Mouse (Mus musculus): ENCODE measurements around the gene Kdelr2. TPM values are rescaled to one million over a fixed set of nuclear protein-coding genes. Genes with fewer than 3 reads are reported as not detected.

Kdelr2 gene
- total RNA-seq, 2 experiments from 2014 or later = 44.0 to 44.3 TPM

GRCm38 (mm10) chr5:143395649-143396048 lies 8.0 kb upstream of the Kdelr2 start:
- ATAC-seq (replicated peaks; ENCODE audit: low FRiP score, poor library complexity, severe bottlenecking) = peak; percentile 83

DNA sequence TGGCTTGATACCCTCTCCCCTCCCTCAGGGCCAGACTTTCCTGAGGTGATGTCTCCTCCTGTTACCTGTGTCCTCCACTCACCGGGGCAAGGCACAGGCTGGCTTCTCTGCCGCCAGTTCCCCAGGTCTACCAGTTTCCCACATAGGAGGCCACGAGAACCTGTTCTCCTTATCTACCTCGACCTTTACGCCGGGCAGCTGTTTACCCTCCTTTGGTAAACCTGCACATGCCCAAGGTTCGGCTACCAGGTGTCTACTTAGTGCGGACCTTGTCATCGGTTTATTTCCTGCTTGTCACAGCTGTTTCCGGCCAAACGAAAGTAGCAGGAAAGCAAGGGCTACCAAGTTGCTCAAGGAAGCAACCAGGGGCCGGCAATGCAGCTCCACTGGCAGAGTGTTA lies 3.1 kb upstream of the Kdelr2 start:
- ATAC-seq (replicated peaks; ENCODE audit: low FRiP score, poor library complexity, severe bottlenecking) = no peak

DNA sequence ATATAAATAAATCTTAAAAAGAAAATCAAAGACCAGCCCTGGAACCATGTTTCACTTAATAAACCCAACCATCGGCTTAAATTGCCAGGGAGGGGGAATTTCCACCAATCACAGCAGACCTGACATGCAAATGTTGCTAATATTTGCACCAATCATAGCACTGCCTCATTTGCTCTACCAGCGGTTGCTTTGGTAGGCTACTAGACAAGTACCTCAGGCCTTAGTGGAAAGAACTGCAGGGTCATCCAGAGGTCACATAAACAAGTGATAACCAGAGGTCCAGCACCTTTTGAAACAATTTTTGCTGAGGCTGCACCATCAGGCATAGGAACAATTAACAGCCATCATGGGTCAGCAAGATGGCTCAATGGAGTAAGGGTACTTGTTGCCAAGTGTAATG lies 2.1 kb upstream of the Kdelr2 start:
- ATAC-seq (replicated peaks; ENCODE audit: low FRiP score, poor library complexity, severe bottlenecking) = no peak

GRCm38 (mm10) chr5:143404148-143404930 lies 701 bp downstream of the Kdelr2 start:
- ATAC-seq (replicated peaks; ENCODE audit: low FRiP score, poor library complexity, severe bottlenecking) = peak; percentile 48

GRCm38 (mm10) chr5:143405200-143405599 lies 1.6 kb downstream of the Kdelr2 start:
- ATAC-seq (replicated peaks; ENCODE audit: low FRiP score, poor library complexity, severe bottlenecking) = no peak

DNA sequence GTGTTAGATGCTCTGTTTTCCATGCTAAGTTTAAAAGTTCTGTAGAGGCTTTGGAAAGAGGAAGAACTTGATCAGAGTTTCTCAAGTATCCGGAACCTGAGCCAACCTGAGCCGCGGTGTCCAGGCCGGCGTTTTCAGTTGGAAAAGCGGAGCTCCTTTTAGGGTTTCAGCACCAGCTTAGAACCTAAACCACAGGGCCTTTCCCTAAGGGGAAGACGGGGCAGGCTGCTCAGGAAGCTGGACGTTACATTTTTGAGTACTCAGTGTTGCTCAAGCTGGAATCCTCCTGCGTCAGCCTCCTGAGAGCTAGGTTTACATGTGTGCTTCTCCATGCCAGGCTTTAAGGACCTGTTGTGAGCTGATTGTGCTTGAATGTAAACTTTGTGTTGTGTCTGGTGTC lies 2.9 kb downstream of the Kdelr2 start:
- no peak for ATAC-seq (replicated peaks; ENCODE audit: low FRiP score, poor library complexity, severe bottlenecking)

DNA sequence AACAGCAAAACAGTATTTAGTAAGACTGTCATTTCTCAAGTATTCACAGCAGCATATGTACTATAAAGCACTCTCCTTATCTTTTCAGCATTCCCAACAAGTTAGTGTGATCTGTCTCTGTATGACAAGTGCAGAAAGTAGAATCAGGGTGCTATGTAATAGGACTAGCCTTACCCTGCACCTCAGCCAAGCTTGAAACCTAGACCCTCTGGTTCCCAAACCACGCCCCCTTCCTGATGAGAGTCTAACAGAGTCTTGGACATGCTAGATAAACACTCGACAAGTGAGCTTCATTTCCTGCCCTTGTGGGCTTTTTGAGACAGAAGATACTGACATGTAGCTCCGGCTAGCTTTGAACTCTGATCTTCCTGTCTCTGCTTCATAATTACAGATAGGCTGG lies 5.6 kb downstream of the Kdelr2 start:
- ATAC-seq (replicated peaks; ENCODE audit: low FRiP score, poor library complexity, severe bottlenecking) = no peak

DNA sequence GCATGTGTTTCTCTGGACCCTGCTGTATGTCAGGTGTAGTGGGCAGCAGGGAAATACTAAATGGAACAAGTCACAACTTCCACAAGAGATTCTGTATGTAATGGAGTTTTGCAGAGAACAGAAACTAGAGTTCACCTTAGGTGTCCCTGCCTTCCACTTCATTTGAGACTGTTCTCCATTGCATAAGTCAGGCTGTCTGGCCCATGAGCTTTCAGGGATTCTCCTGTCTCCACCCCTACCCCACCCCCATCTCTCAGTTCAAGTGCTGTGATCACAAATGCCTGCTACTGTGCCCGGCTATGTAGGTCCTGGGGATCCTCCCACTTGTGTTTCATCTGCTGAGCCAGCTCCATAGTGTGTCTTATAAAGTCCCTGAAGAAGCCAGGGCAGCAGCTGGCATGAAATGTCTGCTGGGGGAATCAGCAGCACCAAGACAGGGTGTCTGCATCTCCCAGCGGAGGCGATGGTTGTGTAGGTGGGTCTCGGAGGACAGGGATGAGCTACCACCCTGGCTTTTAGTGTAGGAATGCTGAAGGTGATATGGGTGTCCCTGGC lies 7.3 kb downstream of the Kdelr2 start:
- no peak for ATAC-seq (replicated peaks; ENCODE audit: low FRiP score, poor library complexity, severe bottlenecking)

- ATAC-seq (replicated peaks; ENCODE audit: low FRiP score, poor library complexity, severe bottlenecking) = no peak
Measured at GRCm38 (mm10) chr5:143421484-143421883, 17.8 kb downstream of the Kdelr2 start.

DNA sequence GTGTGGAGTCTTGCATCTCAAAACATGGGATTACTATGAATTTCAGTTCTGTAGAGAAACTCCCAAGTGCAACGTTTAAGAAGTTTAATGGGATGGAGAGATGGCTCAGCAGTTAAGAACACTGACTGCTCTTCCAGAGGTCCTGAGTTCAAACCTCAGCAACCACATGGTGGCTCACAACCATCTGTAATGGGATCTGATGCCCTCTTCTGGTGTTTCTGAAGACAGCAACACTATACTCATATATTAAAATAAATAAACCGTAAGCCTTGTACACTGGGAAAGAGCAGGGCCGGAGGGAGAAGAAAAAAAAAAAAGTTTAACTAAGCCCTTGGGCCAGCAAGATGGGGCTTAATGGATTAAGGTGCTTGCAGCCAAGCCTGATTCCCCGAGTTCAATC lies 19.4 kb downstream of the Kdelr2 start:
- no peak for ATAC-seq (replicated peaks; ENCODE audit: low FRiP score, poor library complexity, severe bottlenecking)

DNA sequence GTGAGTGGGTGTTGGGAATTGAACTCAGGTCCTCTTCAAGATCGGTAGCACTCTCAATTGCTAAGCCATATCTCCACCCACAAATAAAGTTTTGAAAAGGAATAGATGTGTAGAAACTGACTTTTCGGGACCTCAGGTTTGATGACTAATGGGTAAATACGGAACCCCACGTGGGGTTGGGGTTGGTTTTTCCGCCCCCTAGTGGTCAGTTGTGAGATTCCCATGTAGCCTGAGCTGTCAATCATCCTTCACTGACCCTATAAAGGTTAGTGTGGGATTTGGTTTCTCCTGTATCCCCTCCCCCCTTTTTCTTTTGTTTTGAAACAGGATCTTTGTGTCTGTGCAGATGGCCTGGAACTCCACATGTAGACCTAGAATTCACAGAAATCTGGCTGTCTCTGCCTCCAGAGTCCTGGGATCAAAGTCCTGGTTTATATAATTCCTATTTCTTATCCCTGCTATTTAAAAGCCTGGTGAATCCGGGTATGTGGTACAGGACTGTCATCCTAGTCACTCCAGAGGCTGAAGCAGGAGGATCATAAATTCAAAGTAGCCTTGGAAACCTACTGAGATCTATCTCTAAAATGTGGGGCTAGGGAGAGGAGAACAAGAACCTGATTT lies 20.4 kb downstream of the Kdelr2 start:
- ATAC-seq (replicated peaks; ENCODE audit: low FRiP score, poor library complexity, severe bottlenecking) = peak; percentile 95

GRCm38 (mm10) chr5:143434421-143434820 lies 30.8 kb downstream of the Kdelr2 start:
- ATAC-seq (replicated peaks; ENCODE audit: low FRiP score, poor library complexity, severe bottlenecking) = peak; percentile 91

- ATAC-seq (replicated peaks; ENCODE audit: low FRiP score, poor library complexity, severe bottlenecking) = no peak
Measured at GRCm38 (mm10) chr5:143441298-143441697, 37.7 kb downstream of the Kdelr2 start.

GRCm38 (mm10) chr5:143441753-143442152 lies 38.1 kb downstream of the Kdelr2 start:
- no peak for ATAC-seq (replicated peaks; ENCODE audit: low FRiP score, poor library complexity, severe bottlenecking)

GRCm38 (mm10) chr5:143463671-143464070 lies 60.0 kb downstream of the Kdelr2 start:
- no peak for ATAC-seq (replicated peaks; ENCODE audit: low FRiP score, poor library complexity, severe bottlenecking)

DNA sequence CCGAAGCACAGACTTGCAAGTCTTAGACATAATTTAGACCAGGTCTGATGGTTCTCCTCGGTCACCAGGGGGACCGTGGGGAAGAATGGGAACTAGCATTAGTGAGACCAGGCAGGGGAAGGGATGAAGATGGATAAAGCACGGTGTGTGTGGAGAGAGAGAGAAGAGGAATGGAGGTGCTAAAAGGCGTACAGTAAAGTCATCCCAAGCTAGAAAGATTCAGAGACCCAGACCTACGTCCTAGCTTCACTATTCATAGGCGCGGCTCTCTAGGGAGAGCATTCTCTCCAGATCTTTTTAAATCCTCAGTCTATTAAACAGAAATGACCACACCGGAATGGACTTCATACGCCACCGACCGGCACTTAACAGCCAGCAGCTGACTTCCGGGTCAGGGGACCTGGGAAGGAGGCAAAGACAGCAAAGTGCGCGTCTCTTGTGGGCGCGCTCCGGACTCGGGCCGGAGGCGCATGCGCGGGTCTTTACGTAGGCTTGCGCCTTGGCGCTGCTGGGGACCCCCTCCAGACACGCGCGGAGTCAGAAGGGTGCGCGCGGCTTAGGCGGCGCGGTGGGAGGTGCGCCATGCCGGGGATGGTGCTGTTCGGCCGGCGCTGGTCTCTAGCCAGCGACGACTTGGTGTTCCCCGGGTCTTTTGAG lies 60.6 kb downstream of the Kdelr2 start, which contains the start of gene Daglb:
TSS of gene Daglb (plus strand) at position 485 of the 657 bp plus-strand sequence.
- ATAC-seq (replicated peaks; ENCODE audit: low FRiP score, poor library complexity, severe bottlenecking) = peak; percentile 82

DNA sequence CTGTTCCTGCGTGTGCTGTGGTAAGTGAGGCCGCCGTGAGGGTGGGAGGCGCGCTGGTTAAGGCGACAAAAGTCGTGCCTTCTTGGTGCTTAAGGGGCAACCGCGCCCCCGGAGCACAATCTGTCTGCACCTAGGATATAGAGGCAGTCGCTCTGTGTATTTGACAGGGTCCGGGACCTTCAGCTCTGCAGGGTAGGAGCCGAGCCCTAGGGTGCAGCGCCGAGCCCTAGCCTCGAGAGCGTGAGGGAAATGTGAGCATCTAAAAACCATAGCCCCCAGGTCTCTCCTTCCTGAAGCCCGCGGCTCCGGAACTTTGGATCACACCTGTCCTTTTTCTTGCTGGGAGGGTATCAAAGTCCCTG lies 61.1 kb downstream of the Kdelr2 start:
- peak; percentile 57 for ATAC-seq (replicated peaks; ENCODE audit: low FRiP score, poor library complexity, severe bottlenecking)

- peak; percentile 82 for ATAC-seq (replicated peaks; ENCODE audit: low FRiP score, poor library complexity, severe bottlenecking)
Measured at GRCm38 (mm10) chr5:143465156-143466085, 61.8 kb downstream of the Kdelr2 start.

- no peak for ATAC-seq (replicated peaks; ENCODE audit: low FRiP score, poor library complexity, severe bottlenecking)
Measured at GRCm38 (mm10) chr5:143466891-143467669, 63.4 kb downstream of the Kdelr2 start.

Data from erythroid progenitor cell, adult 5-6 weeks (primary cell).